17 mouse cellular contexts compared by ENCODE assay signal in genomic region chr17:69205282-69205999, GRCm38 (mm10).
"Had no signal": no experiment of that assay in that cellular context is flagged by ENCODE, and none has a peak within 500 bp of the region (broad histone marks: within the 10 kb centered on the region; RNA-seq: fewer than 3 reads in every experiment).

No protein-coding gene starts in this region.

- H3K4me3 ChIP-seq: limb, embryonic 13.5 days; midbrain, embryonic 10.5 days; myocyte; neural tube, embryonic 15.5 days had no signal

- H3K27me3 ChIP-seq: limb, embryonic 13.5 days; neural tube, embryonic 15.5 days had no signal

- H3K9ac ChIP-seq: limb, embryonic 13.5 days; liver, embryonic 14.5 days; neural tube, embryonic 15.5 days had no signal

- DNase-seq: kidney, adult 11 months; kidney, adult 9 months; kidney, postnatal 10 days; kidney, postnatal 4 days; left cerebral cortex, postnatal 4 days; lung, adult 2 months; lung, postnatal 36 days; midbrain, embryonic 14.5 days; right cerebral cortex, adult 18-20 months; right cerebral cortex, postnatal 25 days; thymus, adult 2 months; thymus, postnatal 25 days had no signal

- H3K4me1 ChIP-seq: limb, embryonic 13.5 days had no signal

- H3K4me2 ChIP-seq: limb, embryonic 13.5 days; neural tube, embryonic 15.5 days had no signal

- H3K27ac ChIP-seq: limb, embryonic 13.5 days; liver, embryonic 14.5 days; midbrain, embryonic 10.5 days; neural tube, embryonic 15.5 days had no signal

- H3K9me3 ChIP-seq: limb, embryonic 13.5 days; midbrain, embryonic 10.5 days; neural tube, embryonic 15.5 days had no signal
